Mouse (Mus musculus) adrenal gland, adult (tissue): Measurements from ENCODE around the gene Gbf1.
A peak's percentile ranks its signal among the peaks of the same experiment; 100 is the strongest.

Experiments used
- DNase-seq, 2 experiments: peaks; one replicate each; pipeline ENCODE4 v3.0.0; 2022 to 2023; ENCODE audit warnings: low spot score in 1 of 2; ENCODE audit not compliant: inconsistent age in 2 of 2

The Gbf1 gene

GRCm38 (mm10) chr19:46300294-46301045 lies 148.2 kb downstream of the Gbf1 start:
- DNase-seq = peak in 1 of 2 experiments; percentile 2

- peak in 1 of 2 experiments; percentile 3 for DNase-seq
These were observed 150.2 kb downstream of the Gbf1 start for GRCm38 (mm10) chr19:46302551-46302950.

GRCm38 (mm10) chr19:46303251-46304215 lies 151.2 kb downstream of the Gbf1 start:
- DNase-seq = peak; percentile 22 to 25

- peak; percentile 97 to 99 for DNase-seq
These were observed 152.0 kb downstream of the Gbf1 start, which contains the start of gene Nfkb2 for GRCm38 (mm10) chr19:46304216-46304841. TSS of gene Nfkb2 (plus strand) at chr19:46304320.

GRCm38 (mm10) chr19:46304908-46305333 lies 152.6 kb downstream of the Gbf1 start:
- no peak for DNase-seq

- DNase-seq = peak; percentile 92 to 97
These were observed 153.3 kb downstream of the Gbf1 start for GRCm38 (mm10) chr19:46305432-46306267.

- DNase-seq = peak in 1 of 2 experiments; percentile 18
These were observed 153.9 kb downstream of the Gbf1 start for GRCm38 (mm10) chr19:46306268-46306610.

- DNase-seq = peak; percentile 23 to 28
These were observed 154.5 kb downstream of the Gbf1 start for GRCm38 (mm10) chr19:46306751-46307289.

- DNase-seq = peak; percentile 9 to 34
These were observed 155.5 kb downstream of the Gbf1 start for GRCm38 (mm10) chr19:46307781-46308180.

- peak in 1 of 2 experiments; percentile 11 for DNase-seq
These were observed 156.0 kb downstream of the Gbf1 start for GRCm38 (mm10) chr19:46308303-46308702.

GRCm38 (mm10) chr19:46308706-46309435 lies 156.6 kb downstream of the Gbf1 start:
- DNase-seq = peak; percentile 82 to 91

GRCm38 (mm10) chr19:46309651-46310305 lies 157.5 kb downstream of the Gbf1 start:
- DNase-seq = peak in 1 of 2 experiments; percentile 16

- peak; percentile 11 to 23 for DNase-seq
These were observed 158.1 kb downstream of the Gbf1 start for GRCm38 (mm10) chr19:46310312-46310865.

GRCm38 (mm10) chr19:46311341-46311740 lies 159.0 kb downstream of the Gbf1 start:
- DNase-seq = peak; percentile 5 to 31

GRCm38 (mm10) chr19:46312566-46312965 lies 160.3 kb downstream of the Gbf1 start:
- DNase-seq = peak in 1 of 2 experiments; percentile 10

- DNase-seq = peak; percentile 3 to 21
These were observed 160.8 kb downstream of the Gbf1 start for GRCm38 (mm10) chr19:46313116-46313515.

- peak in 1 of 2 experiments; percentile 5 for DNase-seq
These were observed 161.3 kb downstream of the Gbf1 start for GRCm38 (mm10) chr19:46313591-46313990.

GRCm38 (mm10) chr19:46314151-46314601 lies 161.9 kb downstream of the Gbf1 start:
- DNase-seq = peak in 1 of 2 experiments; percentile 30
